Comparison of ENCODE assay signal across 8 mouse cellular contexts in genomic region chr4:155249648-155250351, GRCm38 (mm10). TPM values are rescaled to one million over a fixed set of nuclear protein-coding genes. Genes with fewer than 3 reads are reported as not detected.
A peak's percentile ranks its signal among the peaks of the same experiment; 100 is the strongest.
DNase-seq lines count a peak whose midpoint lies in the region; ATAC-seq lines count a peak whose summit lies in the region.

TSS of gene Faap20 (plus strand) at chr4:155249802.

- H3K4me2 ChIP-seq in hindbrain, embryonic 13.5 days: peak within 1 kb of the TSS; percentile 91

- H3K36me3 ChIP-seq in hindbrain, embryonic 13.5 days: peaks cover 7% of the 10 kb centered on the region

- peak; percentile 89 for DNase-seq in R1 (ENCODE audit: low read depth, low spot score)
- DNase-seq in cerebellum, postnatal 25 days: peak; percentile 91
- peak; percentile 64 to 66 for DNase-seq in frontal cortex, postnatal 25 days (ENCODE audit: low spot score in 2 of 2)
- DNase-seq in layer of hippocampus, postnatal 25 days (ENCODE audit: extremely low spot score in 1 of 2, low spot score in 1 of 2): peak; percentile 62 to 75
- peak; percentile 93 for DNase-seq in lung, postnatal 25 days (ENCODE audit: low spot score)
- peak; percentile 91 for DNase-seq in retina, embryonic 14.5 days (ENCODE audit: low spot score)
- peak; percentile 89 for DNase-seq in thymus, postnatal 4 days

- ATAC-seq in hindbrain, embryonic 13.5 days (ENCODE audit: low FRiP score): peak; percentile 92

- peak within 1 kb of the TSS; percentile 62 for H3K4me3 ChIP-seq in hindbrain, embryonic 13.5 days

- under 1% methylated on average over 50 of the region's 58 CpGs for WGBS in hindbrain, embryonic 13.5 days

- H3K27ac ChIP-seq in hindbrain, embryonic 13.5 days: peak within 1 kb of the TSS; percentile 99

- H3K4me1 ChIP-seq in hindbrain, embryonic 13.5 days (replicated peaks): peaks cover 53% of the 10 kb centered on the region

- no peaks in the 10 kb centered on the region for H3K9me3 ChIP-seq in hindbrain, embryonic 13.5 days

- no peaks in the 10 kb centered on the region for H3K27me3 ChIP-seq in hindbrain, embryonic 13.5 days

- H3K9ac ChIP-seq in hindbrain, embryonic 13.5 days: peak within 1 kb of the TSS; percentile 90

RNA-seq across cellular contexts. Expression of gene Faap20, which starts in this region (rescaled TPM):
- polyA plus RNA-seq in hindbrain, embryonic 13.5 days (2015; fragmentation: Nextera tagmentation; extraction: Ambion mirVana): 78.8 and 84.8 TPM in 2 replicates
- 10 to 100 TPM; 29.2 to 36.6 TPM for total RNA-seq in layer of hippocampus, postnatal 25 days (2021)

Comparison
In these comparisons a context has a peak if more than half of its experiments do, and no peak if none do; other contexts are left out.
1. Peak in every context shown above with its lines: DNase-seq, ATAC-seq, H3K4me3 ChIP-seq and H3K27ac ChIP-seq.